Mouse (Mus musculus) E14TG2a.4 (cell line): Measurements from ENCODE around the gene Zfp719.

Experiments used
- CTCF ChIP-seq: conservative IDR thresholded peaks from 2 replicates; pipeline ENCODE4 v1.5.1; 2014; ENCODE audit warnings: low read length
- NANOG ChIP-seq: IDR thresholded peaks from 2 replicates; pipeline ENCODE4 v1.6.1; 2014; ENCODE audit warnings: borderline replicate concordance, low read length, mixed read lengths

DNA sequence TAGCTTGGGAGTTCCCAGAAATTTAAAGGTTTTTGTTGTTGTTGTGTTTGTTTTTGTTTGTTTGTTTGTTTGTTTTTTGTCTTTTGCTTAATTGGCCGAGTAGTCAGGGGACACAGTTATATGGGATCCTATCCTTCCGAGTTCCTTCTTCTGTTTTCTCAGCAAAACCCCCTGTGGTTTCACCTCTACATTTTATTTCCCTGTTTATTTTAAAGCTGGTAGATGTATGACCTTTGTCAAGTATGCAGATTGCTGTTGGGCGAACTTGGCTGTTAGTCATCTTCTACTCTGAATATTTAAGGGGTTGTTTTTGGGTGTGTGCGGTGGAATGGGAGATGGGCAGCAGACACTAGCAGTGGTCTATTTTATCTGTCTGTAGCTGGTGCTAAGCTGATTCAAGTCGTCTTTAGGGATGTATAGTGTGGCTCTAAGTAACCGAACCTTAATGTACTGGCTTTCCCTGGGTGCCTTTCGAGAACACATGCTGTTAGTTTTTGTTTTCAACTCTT lies 29.0 kb downstream of the Zfp719 start:
- TF ChIP-seq CTCF (no peak), NANOG (no peak)
